Mouse (Mus musculus) forebrain, embryonic 11.5 days (tissue): ENCODE measurements around the gene Vtcn1. TPM values are rescaled to one million over a fixed set of nuclear protein-coding genes. Genes with fewer than 3 reads are reported as not detected.
A peak's percentile ranks its signal among the peaks of the same experiment; 100 is the strongest.

Experiments
- ATAC-seq: fragments of 200-750 bp; cut with Nextera tagmentation; replicated peaks from 2 replicates; pipeline ENCODE4 v1.8.0; 2017; ENCODE audit warnings: moderate TSS enrichment; ENCODE audit not compliant: low FRiP score
- DNase-seq: peaks from one replicate; pipeline ENCODE4 v3.0.0-alpha.2; 2017; ENCODE audit warnings: low spot score
- H3K27ac ChIP-seq: fragments of 300-500 bp; sonication (generic); 2 replicates; pipeline ENCODE4 v1.5.1; 2014; ENCODE audit warnings: low read depth, low read length
- H3K27me3 ChIP-seq: fragments of 300-500 bp; sonication (generic); 2 replicates; pipeline ENCODE4 v1.6.1; 2014; ENCODE audit warnings: mild to moderate bottlenecking, low read length, mixed read lengths; ENCODE audit not compliant: control insufficient read depth, insufficient read depth
- H3K36me3 ChIP-seq: fragments of 300-500 bp; sonication (generic); 2 replicates; pipeline ENCODE4 v1.6.1; 2014; ENCODE audit warnings: mild to moderate bottlenecking, low read length, moderate library complexity, mixed read lengths; ENCODE audit not compliant: control insufficient read depth, insufficient read depth
- H3K4me1 ChIP-seq: fragments of 300-500 bp; sonication (generic); replicated peaks from 2 replicates; pipeline ENCODE4 v1.6.1; 2014; ENCODE audit warnings: low read length, mixed read lengths; ENCODE audit not compliant: control insufficient read depth, insufficient read depth
- H3K4me2 ChIP-seq: fragments of 300-500 bp; sonication (generic); 2 replicates; pipeline ENCODE4 v1.6.1; 2014; ENCODE audit warnings: low read depth, mild to moderate bottlenecking, low read length, moderate library complexity, mixed read lengths; ENCODE audit not compliant: severe bottlenecking
- H3K4me3 ChIP-seq: fragments of 300-500 bp; sonication (generic); 2 replicates; pipeline ENCODE4 v1.5.1; 2014; ENCODE audit warnings: low read depth, low read length
- H3K9ac ChIP-seq: fragments of 300-500 bp; sonication (generic); 2 replicates; pipeline ENCODE4 v1.6.1; 2014; ENCODE audit warnings: low read length
- H3K9me3 ChIP-seq: fragments of 300-500 bp; sonication (generic); 2 replicates; pipeline ENCODE4 v1.6.1; 2016; ENCODE audit warnings: low read length, mixed read lengths; ENCODE audit not compliant: control insufficient read depth
- whole genome bisulfite sequencing: fragments of 180-500 bp; shearing (Covaris S2); extraction: QIAGEN DNeasy Blood & Tissue Kit; methylation state at CpG from one replicate; pipeline ENCODE4 v1.1.7; 2014; 5-methylcytosine and 5-hydroxymethylcytosine counted together
- polyA plus RNA-seq: library from polyadenylated mRNA; unstranded; fragments of >200 nt; fragmentation: Nextera tagmentation; extraction: Ambion mirVana; gene quantifications from 2 replicates; pipeline ENCODE4 v1.2.1, GENCODE M21; 2014

Gene Vtcn1
- 0.09 and 0.20 TPM in 2 replicates for polyA plus RNA-seq

DNA sequence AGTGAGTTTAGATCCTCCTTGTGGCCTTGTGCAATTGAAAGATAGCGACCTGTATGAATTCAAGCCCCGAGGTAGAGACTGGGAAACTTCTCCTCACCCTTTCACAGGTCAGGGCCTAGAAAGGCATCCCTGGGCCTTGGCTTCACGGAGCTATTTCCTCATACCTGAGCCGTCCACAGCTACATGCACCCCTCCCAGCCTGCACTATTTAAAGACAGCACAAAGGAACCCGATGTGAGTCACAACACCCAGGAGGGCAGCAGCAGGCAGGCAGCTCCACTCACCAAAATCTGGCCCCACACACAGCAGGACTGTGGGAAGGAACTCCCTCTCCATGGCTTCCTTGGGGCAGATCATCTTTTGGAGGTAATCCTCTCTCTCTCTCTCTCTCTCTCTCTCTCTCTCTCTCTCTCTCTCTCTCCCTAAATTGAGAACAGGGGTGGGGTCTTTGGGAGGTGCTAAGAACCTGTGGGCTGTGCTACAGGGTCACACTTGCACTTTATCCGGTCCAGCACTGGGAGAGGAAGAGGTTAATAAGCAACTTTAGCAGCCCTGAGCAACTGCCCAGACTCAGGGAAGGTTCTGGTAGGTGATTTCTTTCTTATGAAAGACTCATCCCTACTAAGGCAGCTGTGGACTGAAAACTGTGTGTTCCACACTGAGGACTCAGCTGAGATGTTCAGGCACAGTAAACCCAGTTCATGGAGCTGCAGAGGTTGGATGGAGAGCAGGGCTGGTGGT, at the start of gene Vtcn1:
Vtcn1 (plus strand) TSS at position 235 of the 741 bp plus-strand sequence.
- Histone ChIP-seq H3K9me3 (no peaks in the 10 kb centered on the region), H3K27ac (no peak within 1 kb of the TSS), H3K4me1 (no peaks in the 10 kb centered on the region), H3K9ac (no peak within 1 kb of the TSS), H3K27me3 (no peaks in the 10 kb centered on the region), H3K4me2 (no peak within 1 kb of the TSS), H3K4me3 (no peak within 1 kb of the TSS), H3K36me3 (no peaks in the 10 kb centered on the region)
- DNase-seq: no peak
- 52% methylated on average over 6 of the region's 6 CpGs for WGBS
- ATAC-seq: no peak

DNA sequence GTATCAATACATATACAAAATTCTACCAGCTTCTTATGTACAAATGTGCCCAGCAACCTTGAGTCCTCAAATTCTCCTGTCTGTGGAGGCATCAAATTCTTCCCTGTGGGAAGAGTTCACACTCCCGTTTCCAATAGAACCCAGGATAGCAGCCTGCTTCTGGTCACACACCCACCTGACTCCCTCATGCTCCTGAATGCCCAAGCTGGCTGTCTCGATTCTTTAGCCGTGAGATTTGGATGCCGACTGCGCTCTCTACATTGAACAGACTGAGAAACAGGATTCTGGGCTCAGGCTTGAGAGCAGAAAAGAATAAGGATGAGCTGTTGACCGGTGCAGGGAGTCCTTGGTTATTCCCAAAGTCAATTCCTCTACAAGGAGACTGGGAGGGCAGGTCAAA, 48.3 kb upstream of the Vtcn1 start:
- Histone ChIP-seq H3K9ac (no peak overlapping the region), H3K9me3 (no peaks in the 10 kb centered on the region), H3K4me3 (no peak overlapping the region), H3K36me3 (no peaks in the 10 kb centered on the region), H3K27me3 (no peaks in the 10 kb centered on the region), H3K4me1 (no peaks in the 10 kb centered on the region), H3K4me2 (no peak overlapping the region), H3K27ac (no peak overlapping the region)
- peak; percentile 44 for DNase-seq
- WGBS: 75% methylated on average over 6 of the region's 6 CpGs
- no peak for ATAC-seq

DNA sequence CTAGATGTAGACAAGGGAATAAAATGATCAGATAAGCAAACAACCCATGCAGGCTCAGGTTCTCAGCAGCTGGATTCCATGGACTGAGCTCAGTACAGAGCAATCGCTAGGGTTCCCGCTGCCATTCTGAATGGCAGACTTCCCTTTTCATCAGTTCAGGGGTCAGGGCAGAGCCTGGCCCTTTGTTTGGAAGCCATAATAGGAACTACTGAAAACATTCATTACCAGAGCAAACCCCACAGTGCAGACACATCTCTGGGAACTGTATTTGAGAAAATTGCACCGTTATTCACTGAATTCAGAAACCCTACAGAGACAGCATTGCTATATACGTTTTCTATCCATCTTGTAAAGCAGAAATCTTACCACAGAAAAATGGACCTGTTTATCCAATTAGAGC, 47.7 kb upstream of the Vtcn1 start:
- no peak overlapping the region for H3K4me2 ChIP-seq
- 14% methylated on average over 4 of the region's 4 CpGs for WGBS
- H3K27ac ChIP-seq: no peak overlapping the region
- H3K4me1 ChIP-seq: no peaks in the 10 kb centered on the region
- no peak overlapping the region for H3K4me3 ChIP-seq
- ATAC-seq: 0 out of 2 replicates have a peak, but pooled peaks have one; percentile 27
- H3K9ac ChIP-seq: no peak overlapping the region
- no peaks in the 10 kb centered on the region for H3K36me3 ChIP-seq
- no peak for DNase-seq
- no peaks in the 10 kb centered on the region for H3K9me3 ChIP-seq
- no peaks in the 10 kb centered on the region for H3K27me3 ChIP-seq

DNA sequence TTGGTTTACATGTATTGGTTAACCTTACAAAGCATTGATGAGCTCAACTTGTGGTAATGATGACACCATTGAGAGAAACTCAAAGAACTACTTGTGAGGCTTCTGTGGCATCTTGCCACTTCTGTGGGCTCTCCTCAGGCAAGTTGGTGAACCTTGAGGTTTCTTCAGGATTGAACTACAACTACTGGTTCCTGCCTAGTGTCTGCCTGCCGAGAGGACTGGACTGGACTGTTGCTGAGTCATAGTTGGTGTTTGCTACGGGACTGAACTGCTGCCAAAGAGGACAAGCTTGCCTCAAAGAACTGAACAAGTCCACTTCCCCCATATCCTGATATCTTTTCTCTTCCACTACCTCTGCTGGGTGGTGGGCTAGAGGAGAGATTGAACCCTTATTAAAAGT, 39.2 kb upstream of the Vtcn1 start:
- ATAC-seq (no peak), DNase-seq (no peak)
- no peak overlapping the region for H3K4me3 ChIP-seq
- H3K27ac ChIP-seq: no peak overlapping the region
- H3K9me3 ChIP-seq: no peaks in the 10 kb centered on the region
- H3K9ac ChIP-seq: no peak overlapping the region
- H3K4me1 ChIP-seq: no peaks in the 10 kb centered on the region
- H3K4me2 ChIP-seq: no peak overlapping the region
- no peaks in the 10 kb centered on the region for H3K27me3 ChIP-seq
- WGBS: 87% methylated on average over 2 of the region's 2 CpGs
- H3K36me3 ChIP-seq: no peaks in the 10 kb centered on the region

DNA sequence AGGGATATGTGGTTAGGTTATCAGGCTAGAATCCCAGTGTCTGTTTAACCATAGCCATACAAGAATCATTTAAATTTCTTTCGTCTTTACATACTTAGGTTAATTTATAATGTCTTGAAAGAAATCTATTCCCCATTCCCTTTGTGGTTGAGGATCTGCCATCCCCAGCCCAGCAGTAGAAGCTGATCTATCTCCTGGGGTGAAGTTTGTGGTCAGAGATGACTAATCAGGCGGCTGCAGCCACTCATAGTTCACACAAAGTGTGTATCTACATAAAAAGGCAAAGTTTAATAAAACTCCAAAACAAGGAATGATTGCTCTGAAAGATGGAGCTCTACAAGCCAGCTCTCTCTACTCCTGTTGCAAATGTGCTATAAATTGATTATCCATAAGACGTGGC, 33.6 kb upstream of the Vtcn1 start:
- H3K4me2 ChIP-seq: no peak overlapping the region
- no peaks in the 10 kb centered on the region for H3K36me3 ChIP-seq
- no peak overlapping the region for H3K9ac ChIP-seq
- DNase-seq (no peak), ATAC-seq (no peak)
- H3K9me3 ChIP-seq: no peaks in the 10 kb centered on the region
- H3K27ac ChIP-seq: no peak overlapping the region
- 84% methylated on average over 3 of the region's 3 CpGs for whole genome bisulfite sequencing
- H3K4me1 ChIP-seq: no peaks in the 10 kb centered on the region
- H3K27me3 ChIP-seq: no peaks in the 10 kb centered on the region
- no peak overlapping the region for H3K4me3 ChIP-seq

DNA sequence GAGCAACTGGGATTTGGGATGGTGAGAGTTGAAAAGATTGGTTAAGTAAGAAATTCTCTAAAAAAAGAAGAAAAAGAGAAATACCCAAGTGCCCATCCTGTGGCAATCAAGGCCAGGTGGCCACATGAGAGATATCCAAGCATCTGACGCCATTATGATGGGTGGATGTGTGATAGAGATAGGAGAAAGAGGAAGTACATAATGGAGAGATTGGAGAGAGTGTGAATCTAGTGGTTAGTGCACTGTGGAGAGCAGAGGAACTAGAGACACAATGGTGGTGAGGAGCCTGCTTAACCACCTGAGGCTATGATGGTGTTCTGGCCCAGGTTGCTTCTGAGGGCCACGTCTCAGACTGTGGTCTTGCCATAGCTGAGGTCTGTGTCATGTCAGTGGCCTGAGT, 31.9 kb upstream of the Vtcn1 start:
- DNase-seq: no peak
- Histone ChIP-seq H3K27ac (no peak overlapping the region), H3K27me3 (no peaks in the 10 kb centered on the region), H3K4me2 (no peak overlapping the region), H3K9me3 (no peaks in the 10 kb centered on the region), H3K4me3 (no peak overlapping the region), H3K36me3 (no peaks in the 10 kb centered on the region), H3K4me1 (no peaks in the 10 kb centered on the region), H3K9ac (no peak overlapping the region)
- no peak for ATAC-seq
- WGBS: 79% methylated on average over 2 of the region's 2 CpGs

DNA sequence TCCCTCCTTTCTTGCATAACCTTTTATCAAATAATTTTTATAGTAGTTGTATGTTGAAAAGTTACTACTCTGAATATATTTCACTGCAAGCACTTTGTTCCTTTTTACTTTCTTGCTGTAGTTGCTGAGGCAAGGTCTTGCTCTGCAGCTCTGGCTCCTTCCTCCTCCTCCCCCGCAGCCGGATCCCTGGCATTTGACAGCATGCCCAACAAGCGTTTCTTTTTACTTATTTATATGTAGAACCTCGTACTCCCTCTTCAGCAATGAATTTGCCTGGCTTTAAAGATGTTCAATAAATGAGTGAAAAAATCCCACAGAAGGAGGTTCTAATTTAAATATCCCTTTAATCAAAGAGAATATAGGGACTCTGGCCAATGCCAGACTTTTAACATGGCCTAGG, 28.7 kb upstream of the Vtcn1 start:
- H3K4me1 ChIP-seq: no peaks in the 10 kb centered on the region
- DNase-seq (no peak), ATAC-seq (no peak)
- no peak overlapping the region for H3K9ac ChIP-seq
- WGBS: 81% methylated on average over 4 of the region's 4 CpGs
- H3K27me3 ChIP-seq: no peaks in the 10 kb centered on the region
- no peak overlapping the region for H3K27ac ChIP-seq
- no peaks in the 10 kb centered on the region for H3K36me3 ChIP-seq
- no peak overlapping the region for H3K4me2 ChIP-seq
- no peaks in the 10 kb centered on the region for H3K9me3 ChIP-seq
- no peak overlapping the region for H3K4me3 ChIP-seq

DNA sequence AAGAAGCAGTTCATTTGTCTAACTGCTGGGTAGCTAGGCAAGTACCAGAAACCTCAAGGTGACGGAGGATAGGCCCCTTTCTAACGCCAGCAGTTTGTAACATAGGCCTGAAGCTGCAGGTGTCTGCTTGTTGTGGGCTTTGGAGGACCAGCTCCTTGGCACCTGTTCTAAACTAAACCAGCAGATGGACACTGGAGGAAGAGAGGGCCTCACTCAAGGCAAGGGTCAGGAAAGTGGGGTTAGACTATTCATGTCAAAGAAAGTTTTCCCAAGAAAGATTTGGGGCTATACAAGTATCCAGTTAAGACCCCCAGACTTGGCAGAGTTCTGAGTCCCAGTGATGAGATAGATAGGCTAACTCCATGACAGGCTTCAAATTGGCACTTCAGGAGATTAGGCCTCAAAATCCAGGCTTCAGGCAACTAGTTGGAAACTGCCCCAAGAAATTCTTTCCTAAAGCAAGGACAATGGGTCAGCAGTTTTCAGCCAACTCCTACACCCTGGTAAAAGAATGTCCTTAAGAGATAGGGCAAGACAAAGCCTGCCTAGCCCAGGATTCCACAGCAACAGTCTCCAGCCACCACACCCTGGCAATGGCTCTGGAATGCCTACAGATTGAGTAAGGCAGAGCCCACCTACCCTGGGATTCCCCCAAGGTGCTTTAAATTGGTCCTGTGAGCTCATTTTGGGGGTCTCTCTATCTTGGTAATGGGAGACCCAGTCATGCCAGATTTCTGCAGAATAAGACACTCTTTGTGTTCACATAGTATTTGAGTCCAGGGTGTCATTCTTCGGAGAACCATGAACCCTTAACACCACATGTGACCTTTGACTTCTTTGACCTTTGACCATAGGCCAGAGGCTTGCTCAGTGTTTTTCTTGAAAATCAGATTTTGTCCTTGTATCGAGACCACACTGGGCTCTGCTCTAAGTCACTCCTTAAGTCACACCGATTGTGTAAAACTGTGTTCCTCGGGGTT, 27.8 kb upstream of the Vtcn1 start:
- H3K4me3 ChIP-seq: no peak overlapping the region
- ATAC-seq (no peak), DNase-seq (no peak)
- no peaks in the 10 kb centered on the region for H3K27me3 ChIP-seq
- H3K4me1 ChIP-seq: no peaks in the 10 kb centered on the region
- no peak overlapping the region for H3K27ac ChIP-seq
- WGBS: 82% methylated on average over 6 of the region's 6 CpGs
- H3K36me3 ChIP-seq: no peaks in the 10 kb centered on the region
- H3K9ac ChIP-seq: no peak overlapping the region
- H3K4me2 ChIP-seq: no peak overlapping the region
- no peaks in the 10 kb centered on the region for H3K9me3 ChIP-seq
